Mouse (Mus musculus): ENCODE results near the gene R3hdml.

- TF ChIP-seq POLR2A (IDR thresholded peaks at IDR 0.05; ENCODE audit: insufficient read length, low read depth) (no peak), MYOD1 (IDR thresholded peaks at IDR 0.05; ENCODE audit: control insufficient read depth in 1 of 3, insufficient read length in 2 of 3, low read depth in 2 of 3) (no peak), E2F4 (IDR thresholded peaks at IDR 0.05; ENCODE audit: insufficient read depth) (no peak), POLR2AphosphoS2 (IDR thresholded peaks at IDR 0.05; ENCODE audit: insufficient read length, low read depth) (no peak), TCF12 (IDR thresholded peaks at IDR 0.05; ENCODE audit: insufficient read depth, poor library complexity, severe bottlenecking) (no peak), USF1 (IDR thresholded peaks at IDR 0.05; ENCODE audit: low read depth) (no peak)
Observed at GRCm38 (mm10) chr2:163539321-163540040, 47.4 kb downstream of the R3hdml start.

Measured in myocyte (in vitro differentiated cells).